Mouse (Mus musculus) cerebellum, postnatal 36 days (tissue): Measurements from ENCODE around the gene Tfeb.

Experiments used
- DNase-seq, 2 experiments: peaks; one replicate each; pipeline ENCODE4 v3.0.0; 2021 to 2022; ENCODE audit warnings: mixed read lengths in 2 of 2

Gene Tfeb

GRCm38 (mm10) chr17:47833628-47834481 lies 97.0 kb downstream of the Tfeb start:
- no peak for DNase-seq

GRCm38 (mm10) chr17:47834482-47834767 lies 97.6 kb downstream of the Tfeb start, which contains the start of gene Mdfi:
Mdfi (minus strand) TSS chr17:47834691.
- no peak for DNase-seq

GRCm38 (mm10) chr17:47837808-47838207 lies 101.0 kb downstream of the Tfeb start:
- DNase-seq, result no peak

GRCm38 (mm10) chr17:47841521-47841920 lies 104.7 kb downstream of the Tfeb start:
- no peak for DNase-seq
